Mouse (Mus musculus) MEL (cell line): ENCODE data around the gene Tln2.

Experiments used
- CHD1 ChIP-seq: IDR thresholded peaks from 2 replicates; pipeline ENCODE4 v1.6.1; 2012; ENCODE audit warnings: low read depth, mild to moderate bottlenecking, inconsistent platforms, low read length, improper control_type of control experiment
- CHD2 ChIP-seq: IDR thresholded peaks from 2 replicates; pipeline ENCODE4 v1.6.1; 2011; ENCODE audit warnings: low read length, improper control_type of control experiment
- CTCF ChIP-seq, 3 experiments: IDR thresholded peaks in 2 of 3; conservative IDR thresholded peaks in 1 of 3; 2 replicates each; pipeline ENCODE4 v1.5.1; 2011 to 2012; ENCODE audit warnings: low read length in 3 of 3, low read depth in 2 of 3, mild to moderate bottlenecking in 2 of 3, improper control_type of control experiment in 1 of 3, inconsistent platforms in 1 of 3, mixed read lengths in 1 of 3, moderate library complexity in 1 of 3; ENCODE audit not compliant: control insufficient read depth in 1 of 3, insufficient read depth in 1 of 3, poor library complexity in 1 of 3, severe bottlenecking in 1 of 3
- E2F4 ChIP-seq: IDR thresholded peaks from 2 replicates; pipeline ENCODE4 v1.6.1; 2011; ENCODE audit warnings: low read depth, low read length, improper control_type of control experiment, borderline replicate concordance
- EP300 ChIP-seq, 2 experiments: IDR thresholded peaks; 2 replicates each; pipeline ENCODE4 v1.6.1; 2011; ENCODE audit warnings: improper control_type of control experiment in 2 of 2, low read length in 2 of 2, low read depth in 1 of 2, mild to moderate bottlenecking in 1 of 2
- GABPA ChIP-seq: IDR thresholded peaks from 2 replicates; pipeline ENCODE4 v1.6.1; 2012; ENCODE audit warnings: low read depth, mild to moderate bottlenecking, inconsistent platforms, low read length, improper control_type of control experiment, moderate library complexity
- GATA1 ChIP-seq: IDR thresholded peaks from 2 replicates; pipeline ENCODE4 v1.6.1; 2011; ENCODE audit warnings: low read depth, low read length, improper control_type of control experiment
- KAT2A ChIP-seq: conservative IDR thresholded peaks from 2 replicates; pipeline ENCODE4 v1.6.1; 2012; ENCODE audit warnings: low read depth, low read length, improper control_type of control experiment, inconsistent platforms
- MAFK ChIP-seq: IDR thresholded peaks from 2 replicates; pipeline ENCODE4 v1.6.1; 2011; ENCODE audit warnings: low read depth, mild to moderate bottlenecking, low read length, improper control_type of control experiment, borderline replicate concordance
- POLR2A ChIP-seq, 2 experiments: IDR thresholded peaks; 2 replicates each; pipeline ENCODE4 v1.6.1; 2011 to 2012; ENCODE audit warnings: low read length in 2 of 2, mild to moderate bottlenecking in 2 of 2, control low read depth in 1 of 2, improper control_type of control experiment in 1 of 2, low read depth in 1 of 2, moderate library complexity in 1 of 2; ENCODE audit not compliant: control insufficient read depth in 1 of 2, insufficient read depth in 1 of 2, poor library complexity in 1 of 2
- POLR2AphosphoS5 ChIP-seq: IDR thresholded peaks from 2 replicates; pipeline ENCODE4 v1.6.1; 2012; ENCODE audit warnings: low read depth, borderline replicate concordance, mild to moderate bottlenecking, inconsistent platforms, low read length, moderate library complexity, mixed read lengths
- RCOR1 ChIP-seq: IDR thresholded peaks from 2 replicates; pipeline ENCODE4 v1.6.1; 2012; ENCODE audit warnings: low read depth, mild to moderate bottlenecking, inconsistent platforms, low read length, improper control_type of control experiment
- ZNF384 ChIP-seq: IDR thresholded peaks from 2 replicates; pipeline ENCODE4 v1.6.1; 2012; ENCODE audit warnings: low read depth, mild to moderate bottlenecking, inconsistent platforms, low read length, improper control_type of control experiment

- TF ChIP-seq CHD2 = no peak
- TF ChIP-seq ZNF384 = no peak
- no peak for TF ChIP-seq GATA1
- TF ChIP-seq EP300 (IDR thresholded peaks at IDR 0.05; ENCODE audit: low read depth in 1 of 2, low read length in 2 of 2) = no peak
- TF ChIP-seq KAT2A = no peak
- no peak for TF ChIP-seq E2F4
- TF ChIP-seq POLR2AphosphoS5 = no peak
- no peak for TF ChIP-seq CTCF (IDR thresholded peaks at IDR 0.05 in 2 of 3, conservative IDR thresholded peaks at IDR 0.05 in 1 of 3; ENCODE audit: control insufficient read depth in 1 of 3, insufficient read depth in 1 of 3, low read depth in 2 of 3, low read length in 3 of 3, poor library complexity in 1 of 3, severe bottlenecking in 1 of 3)
- TF ChIP-seq POLR2A (IDR thresholded peaks at IDR 0.05; ENCODE audit: control insufficient read depth in 1 of 2, insufficient read depth in 1 of 2, low read depth in 1 of 2, low read length in 2 of 2, poor library complexity in 1 of 2) = no peak
- TF ChIP-seq GABPA = no peak
- no peak for TF ChIP-seq CHD1
- TF ChIP-seq MAFK = no peak
- no peak for TF ChIP-seq RCOR1
These were observed 376.0 kb downstream of the Tln2 start for GRCm38 (mm10) chr9:67183520-67183919.
